Mouse (Mus musculus) forebrain, postnatal 0 days (tissue): ENCODE results near the gene Pmel. TPM values are rescaled to one million over a fixed set of nuclear protein-coding genes. Genes with fewer than 3 reads are reported as not detected.

Experiments used
- ATAC-seq: fragments of 200-750 bp; cut with Nextera tagmentation; 2 replicates; pipeline ENCODE4 v1.8.0; 2017; ENCODE audit warnings: mild to moderate bottlenecking, moderate library complexity
- DNase-seq: peaks from one replicate; pipeline ENCODE4 v3.0.0-alpha.2; 2015
- H3K27ac ChIP-seq: fragments of 300-500 bp; sonication (generic); 2 replicates; pipeline ENCODE4 v1.5.1; 2014; ENCODE audit warnings: low read depth, mild to moderate bottlenecking, antibody characterized with exemption, low read length, moderate library complexity, mixed read lengths
- H3K27me3 ChIP-seq: fragments of 300-500 bp; sonication (generic); 2 replicates; pipeline ENCODE4 v1.6.1; 2014; ENCODE audit warnings: mild to moderate bottlenecking, low read length, mixed read lengths; ENCODE audit not compliant: insufficient read depth
- H3K36me3 ChIP-seq: fragments of 300-500 bp; sonication (generic); 2 replicates; pipeline ENCODE4 v1.6.1; 2014; ENCODE audit warnings: mild to moderate bottlenecking, moderate library complexity; ENCODE audit not compliant: insufficient read depth
- H3K4me1 ChIP-seq: fragments of 300-500 bp; sonication (generic); 2 replicates; pipeline ENCODE4 v1.6.1; 2014; ENCODE audit warnings: antibody characterized with exemption; ENCODE audit not compliant: insufficient read depth
- H3K4me2 ChIP-seq: fragments of 300-500 bp; sonication (generic); 2 replicates; pipeline ENCODE4 v1.6.1; 2014; ENCODE audit warnings: low read depth, mild to moderate bottlenecking, moderate library complexity
- H3K4me3 ChIP-seq: fragments of 300-500 bp; sonication (generic); 2 replicates; pipeline ENCODE4 v1.5.1; 2014; ENCODE audit warnings: low read depth, low read length, mixed read lengths
- H3K9ac ChIP-seq: fragments of 300-500 bp; sonication (generic); 2 replicates; pipeline ENCODE4 v1.6.1; 2014; ENCODE audit warnings: mild to moderate bottlenecking
- H3K9me3 ChIP-seq: fragments of 300-500 bp; sonication (generic); 2 replicates; pipeline ENCODE4 v1.6.1; 2016; ENCODE audit warnings: low read length
- CTCF ChIP-seq: sonication (generic); IDR thresholded peaks from 2 replicates; pipeline ENCODE4 v1.5.1; 2016; ENCODE audit warnings: antibody characterized with exemption, control low read depth, low read depth
- WGBS: fragments of 180-500 bp; shearing (Covaris S2); extraction: QIAGEN DNeasy Blood & Tissue Kit; methylation state at CpG from one replicate; pipeline ENCODE4 v1.1.7; 2014; 5-methylcytosine and 5-hydroxymethylcytosine counted together
- polyA plus RNA-seq: library from polyadenylated mRNA; unstranded; fragments of >200 nt; fragmentation: Nextera tagmentation; extraction: Ambion mirVana; gene quantifications from 2 replicates; pipeline ENCODE4 v1.2.1, GENCODE M21; 2015
- total RNA-seq: library from RNA; depleted of rRNA; stranded (reverse); fragments of >200 nt; gene quantifications from 2 replicates; pipeline ENCODE4 v1.2.3, GENCODE M21; 2014; rRNA removed

Gene Pmel
- total and polyA plus RNA-seq, 2 experiments from 2014 or later = 0.67 to 1.2 TPM

GRCm38 (mm10) chr10:128748252-128748864, 44.4 kb downstream of the Pmel start:
- Histone ChIP-seq H3K4me3 (peak overlapping the region; percentile 79), H3K4me1 (peaks cover 16% of the 10 kb centered on the region), H3K36me3 (no peaks in the 10 kb centered on the region), H3K9ac (peak overlapping the region; percentile 83), H3K4me2 (peak overlapping the region; percentile 91), H3K27ac (peak overlapping the region; percentile 94), H3K27me3 (peaks cover 8% of the 10 kb centered on the region; the same call in 1 of the 2 replicates), H3K9me3 (no peaks in the 10 kb centered on the region)
- ATAC-seq = peak; percentile 97
- under 1% methylated on average over 37 of the region's 37 CpGs for WGBS
- peak; percentile 70 for TF ChIP-seq CTCF
- DNase-seq = peak; percentile 96

Other genes with a start within 250 kb of the Pmel start
- gene Smarcc2, start 244.9 kb upstream of the Pmel start, total RNA-seq = 197 and 223 TPM in 2 replicates
- gene Smarcc2, start 244.9 kb upstream of the Pmel start, polyA plus RNA-seq = 117 and 134 TPM in 2 replicates
- gene Myl6, start 210.1 kb upstream of the Pmel start, total RNA-seq = 694 and 855 TPM in 2 replicates
- gene Myl6, start 210.1 kb upstream of the Pmel start, polyA plus RNA-seq = 844 and 972 TPM in 2 replicates
- 23.7 and 31.4 TPM in 2 replicates for gene Myl6b, start 205.5 kb upstream of the Pmel start, total RNA-seq
- 4.5 and 4.8 TPM in 2 replicates for gene Myl6b, start 205.5 kb upstream of the Pmel start, polyA plus RNA-seq
- gene Esyt1, start 178.3 kb upstream of the Pmel start, total RNA-seq = 9.9 and 14.8 TPM in 2 replicates
- 4.4 and 5.3 TPM in 2 replicates for gene Esyt1, start 178.3 kb upstream of the Pmel start, polyA plus RNA-seq
- gene Zc3h10, start 156.4 kb upstream of the Pmel start, total RNA-seq = 15.0 and 20.6 TPM in 2 replicates
- gene Zc3h10, start 156.4 kb upstream of the Pmel start, polyA plus RNA-seq = 12.7 and 12.8 TPM in 2 replicates
- 877 and 1,605 TPM in 2 replicates for gene Rpl41, start 154.9 kb upstream of the Pmel start, total RNA-seq
- gene Rpl41, start 154.9 kb upstream of the Pmel start, polyA plus RNA-seq = 2,439 and 3,234 TPM in 2 replicates
- gene Pa2g4, start 138.2 kb upstream of the Pmel start, total RNA-seq = 119 and 122 TPM in 2 replicates
- 128 and 135 TPM in 2 replicates for gene Pa2g4, start 138.2 kb upstream of the Pmel start, polyA plus RNA-seq
- 1.3 and 1.4 TPM in 2 replicates for gene Erbb3, start 114.5 kb upstream of the Pmel start, total RNA-seq
- gene Erbb3, start 114.5 kb upstream of the Pmel start, polyA plus RNA-seq = 0.41 and 0.68 TPM in 2 replicates
- gene Rps26, start 77.4 kb upstream of the Pmel start, total RNA-seq = 859 and 1,363 TPM in 2 replicates
- gene Rps26, start 77.4 kb upstream of the Pmel start, polyA plus RNA-seq = 436 and 640 TPM in 2 replicates
- 8.4 and 15.6 TPM in 2 replicates for gene Ikzf4, start 58.2 kb upstream of the Pmel start, total RNA-seq
- 6.3 and 11.3 TPM in 2 replicates for gene Ikzf4, start 58.2 kb upstream of the Pmel start, polyA plus RNA-seq
- gene Suox, start 30.1 kb upstream of the Pmel start, total RNA-seq = 10.6 and 12.6 TPM in 2 replicates
- 8.4 and 10.1 TPM in 2 replicates for gene Suox, start 30.1 kb upstream of the Pmel start, polyA plus RNA-seq
- gene Rab5b, start 7.9 kb upstream of the Pmel start, total RNA-seq = 133 TPM in 2 replicates
- gene Rab5b, start 7.9 kb upstream of the Pmel start, polyA plus RNA-seq = 104 and 118 TPM in 2 replicates
- 8.5 and 10.0 TPM in 2 replicates for gene Cdk2, start 836 bp downstream of the Pmel start, total RNA-seq
- gene Cdk2, start 836 bp downstream of the Pmel start, polyA plus RNA-seq = 9.9 and 10.3 TPM in 2 replicates
- 5.6 and 7.2 TPM in 2 replicates for gene Dgka, start 40.7 kb downstream of the Pmel start, total RNA-seq
- 4.3 and 4.8 TPM in 2 replicates for gene Dgka, start 40.7 kb downstream of the Pmel start, polyA plus RNA-seq
- 67.7 and 68.4 TPM in 2 replicates for gene Pym1, start 43.7 kb downstream of the Pmel start, total RNA-seq
- gene Pym1, start 43.7 kb downstream of the Pmel start, polyA plus RNA-seq = 51.6 and 61.2 TPM in 2 replicates
- 0.57 and 0.69 TPM in 2 replicates for gene Mmp19, start 86.7 kb downstream of the Pmel start, total RNA-seq
- gene Mmp19, start 86.7 kb downstream of the Pmel start, polyA plus RNA-seq = 0.33 and 0.36 TPM in 2 replicates
- 39.6 and 45.7 TPM in 2 replicates for gene Dnajc14, start 99.9 kb downstream of the Pmel start, total RNA-seq
- 30.5 and 38.2 TPM in 2 replicates for gene Dnajc14, start 99.9 kb downstream of the Pmel start, polyA plus RNA-seq
- 9.5 and 12.9 TPM in 2 replicates for gene Tmem198b, start 100.2 kb downstream of the Pmel start, total RNA-seq
- gene Tmem198b, start 100.2 kb downstream of the Pmel start, polyA plus RNA-seq = 12.9 and 14.6 TPM in 2 replicates
- 54.6 and 59.6 TPM in 2 replicates for gene Sarnp, start 113.1 kb downstream of the Pmel start, total RNA-seq
- 146 and 167 TPM in 2 replicates for gene Sarnp, start 113.1 kb downstream of the Pmel start, polyA plus RNA-seq
- gene Ormdl2, start 117.5 kb downstream of the Pmel start, total RNA-seq = 6.3 and 8.3 TPM in 2 replicates
- 13.2 and 16.1 TPM in 2 replicates for gene Ormdl2, start 117.5 kb downstream of the Pmel start, polyA plus RNA-seq
- 15.7 and 19.1 TPM in 2 replicates for gene Gdf11, start 187.5 kb downstream of the Pmel start, total RNA-seq
- gene Gdf11, start 187.5 kb downstream of the Pmel start, polyA plus RNA-seq = 4.3 and 6.7 TPM in 2 replicates
- gene Cd63, start 196.8 kb downstream of the Pmel start, total RNA-seq = 11.7 and 25.2 TPM in 2 replicates
- 168 and 188 TPM in 2 replicates for gene Cd63, start 196.8 kb downstream of the Pmel start, polyA plus RNA-seq
- 4.1 and 5.8 TPM in 2 replicates for gene Rdh5, start 218.7 kb downstream of the Pmel start, total RNA-seq
- gene Rdh5, start 218.7 kb downstream of the Pmel start, polyA plus RNA-seq = 6.9 and 10.2 TPM in 2 replicates
- 120 and 149 TPM in 2 replicates for gene Bloc1s1, start 219.8 kb downstream of the Pmel start, total RNA-seq
- 246 and 305 TPM in 2 replicates for gene Bloc1s1, start 219.8 kb downstream of the Pmel start, polyA plus RNA-seq
- 7.7 and 12.7 TPM in 2 replicates for gene Itga7, start 229.6 kb downstream of the Pmel start, total RNA-seq
- 5.8 and 7.7 TPM in 2 replicates for gene Itga7, start 229.6 kb downstream of the Pmel start, polyA plus RNA-seq